Mouse (Mus musculus) heart, postnatal 14 days (tissue): Measurements from ENCODE around the gene Pcgf5. TPM values are rescaled to one million over a fixed set of nuclear protein-coding genes. Genes with fewer than 3 reads are reported as not detected.

Experiments
- DNase-seq, 2 experiments: peaks; one replicate each; pipeline ENCODE4 v3.0.0; 2021 to 2022
- intact Hi-C: fragments of 180-260 bp; cut with DNase I; formaldehyde crosslinking; loops from one replicate; pipeline ENCODE4 v1.15.1; 2025
- long read RNA-seq, 2 experiments: library from polyadenylated mRNA; stranded (forward); transcript quantifications; one replicate each; pipeline ENCODE4 v2.0.0; 2021
- total RNA-seq, 2 experiments: library from RNA; stranded (reverse); gene quantifications; 2 replicates each; pipeline ENCODE4 v1.2.3; 2021

The Pcgf5 gene
- 10 to 100 TPM; 53.2 to 61.5 TPM for total RNA-seq
- long read RNA-seq, experiment 1, full-length matches to known transcripts: 67 of 85 reads
- long read RNA-seq, experiment 1, partial matches to known transcripts: 0 of 85 reads
- long read RNA-seq, experiment 1, other reads (novel, unspliced or antisense): 18 of 85 reads
- long read RNA-seq, experiment 2, full-length matches to known transcripts: 49 of 70 reads
- long read RNA-seq, experiment 2, partial matches to known transcripts: 0 of 70 reads
- long read RNA-seq, experiment 2, other reads (novel, unspliced or antisense): 21 of 70 reads

GRCm38 (mm10) chr19:36348161-36348800 lies at the start of gene Pcgf5:
Gene Pcgf5 (plus strand): TSS chr19:36348309.
- DNase-seq: peak; percentile 78 to 82
- intact Hi-C loops: loop anchor here (5.0 kb wide), 3 partner anchors 81 to 166 kb away; no protein-coding TSS in a partner anchor

GRCm38 (mm10) chr19:36305542-36305941 lies 42.6 kb upstream of the Pcgf5 start:
- intact Hi-C loops: no loop called here

GRCm38 (mm10) chr19:36314010-36314409 lies 34.1 kb upstream of the Pcgf5 start:
- DNase-seq: no peak
- intact Hi-C loops: no loop called here

More at GRCm38 (mm10) chr19:36305542-36305941, 42.6 kb upstream of the Pcgf5 start:
- no peak for DNase-seq

GRCm38 (mm10) chr19:36319735-36320134 lies 28.4 kb upstream of the Pcgf5 start:
- intact Hi-C loops: no loop called here
- DNase-seq: no peak

- no peak for DNase-seq
These were observed 27.0 kb upstream of the Pcgf5 start for GRCm38 (mm10) chr19:36321066-36321465.

GRCm38 (mm10) chr19:36323326-36323725 lies 24.8 kb upstream of the Pcgf5 start:
- no peak for DNase-seq
- intact Hi-C loops: no loop called here

More at GRCm38 (mm10) chr19:36321066-36321465, 27.0 kb upstream of the Pcgf5 start:
- intact Hi-C loops: no loop called here

GRCm38 (mm10) chr19:36328678-36329077 lies 19.4 kb upstream of the Pcgf5 start:
- intact Hi-C loops: no loop called here
- no peak for DNase-seq

GRCm38 (mm10) chr19:36347376-36347775 lies 733 bp upstream of the Pcgf5 start:
- intact Hi-C loops: loop anchor here (5.0 kb wide), 3 partner anchors 80 to 165 kb away; no protein-coding TSS in a partner anchor
- peak in 1 of 2 experiments; percentile 5 for DNase-seq

GRCm38 (mm10) chr19:36347831-36348160 lies 313 bp upstream of the Pcgf5 start:
- peak; percentile 3 to 6 for DNase-seq

GRCm38 (mm10) chr19:36348801-36349486 lies 835 bp downstream of the Pcgf5 start:
- peak; percentile 52 to 58 for DNase-seq
- intact Hi-C loops: loop anchor here (5.0 kb wide), 3 partner anchors 82 to 167 kb away; no protein-coding TSS in a partner anchor

More at GRCm38 (mm10) chr19:36347831-36348160, 313 bp upstream of the Pcgf5 start:
- intact Hi-C loops: loop anchor here (5.0 kb wide), 3 partner anchors 80 to 165 kb away; no protein-coding TSS in a partner anchor

- intact Hi-C loops: loop anchor here (5.0 kb wide), 3 partner anchors 82 to 167 kb away; no protein-coding TSS in a partner anchor
- DNase-seq: no peak
These were observed 1.4 kb downstream of the Pcgf5 start for GRCm38 (mm10) chr19:36349487-36349955.

- DNase-seq: no peak
- intact Hi-C loops: no loop called here
These were observed 2.1 kb downstream of the Pcgf5 start for GRCm38 (mm10) chr19:36350181-36350580.

GRCm38 (mm10) chr19:36350870-36351269 lies 2.8 kb downstream of the Pcgf5 start:
- DNase-seq: no peak
- intact Hi-C loops: no loop called here

GRCm38 (mm10) chr19:36362541-36362940 lies 14.4 kb downstream of the Pcgf5 start:
- DNase-seq: no peak
- intact Hi-C loops: no loop called here

- no peak for DNase-seq
- intact Hi-C loops: no loop called here
These were observed 16.6 kb downstream of the Pcgf5 start for GRCm38 (mm10) chr19:36364757-36365156.

GRCm38 (mm10) chr19:36371478-36371877 lies 23.4 kb downstream of the Pcgf5 start:
- intact Hi-C loops: no loop called here
- peak in 1 of 2 experiments; percentile 5 for DNase-seq

GRCm38 (mm10) chr19:36373056-36373621 lies 25.0 kb downstream of the Pcgf5 start:
- no peak for DNase-seq
- intact Hi-C loops: no loop called here

- peak; percentile 27 to 51 for DNase-seq
- intact Hi-C loops: no loop called here
These were observed 27.2 kb downstream of the Pcgf5 start for GRCm38 (mm10) chr19:36375200-36375783.

GRCm38 (mm10) chr19:36377729-36378128 lies 29.6 kb downstream of the Pcgf5 start:
- intact Hi-C loops: no loop called here
- no peak for DNase-seq
